ENCODE assay signal across 23 mouse cellular contexts in the genomic region with DNA sequence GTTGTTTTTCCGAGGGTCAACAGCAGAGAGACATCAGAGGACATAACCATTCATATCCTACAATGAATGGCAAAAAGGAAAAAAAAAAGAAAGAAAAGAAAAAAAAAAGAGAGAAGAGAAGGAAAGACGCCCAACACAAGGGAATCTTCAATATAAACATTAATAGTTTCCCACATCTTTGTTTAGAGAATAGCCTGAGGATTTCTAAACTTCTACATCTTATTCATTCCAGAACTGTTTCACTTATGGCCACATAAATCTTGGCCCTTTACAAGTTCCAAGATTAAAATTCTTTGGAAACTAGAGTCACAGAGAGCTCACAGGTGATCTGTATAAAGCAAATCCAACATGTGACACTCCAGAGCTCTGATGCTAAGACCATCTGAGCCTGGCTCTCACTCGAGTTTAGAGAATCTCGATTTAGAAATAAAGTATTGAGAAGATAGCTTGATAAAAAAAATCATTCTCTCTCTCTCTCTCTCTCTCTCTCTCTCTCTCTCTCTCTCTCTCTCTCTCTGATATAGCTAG.
DNase-seq lines count a peak whose midpoint lies in the region; ATAC-seq lines count a peak whose summit lies in the region.
"Had no signal": no experiment of that assay in that cellular context is flagged by ENCODE, and none has a peak within 500 bp of the region (broad histone marks: within the 10 kb centered on the region; RNA-seq: fewer than 3 reads in every experiment).

No protein-coding gene starts in this region.

- ATAC-seq in kidney, embryonic 16.5 days (ENCODE audit: low FRiP score, low TSS enrichment), result no peak
- ATAC-seq in lung, embryonic 16.5 days (ENCODE audit: low read depth), result peak; percentile 70; the same call in 1 of the 2 replicates
- ATAC-seq in intestine, embryonic 15.5 days, result peak; percentile 47
- ATAC-seq in neural tube, embryonic 15.5 days (ENCODE audit: low FRiP score), result no peak
- ATAC-seq: activated CD4-positive, CD25-positive, alpha-beta regulatory T cell, adult 4 months; forebrain, postnatal 0 days; Patski had no signal

- H3K9ac ChIP-seq in kidney, embryonic 16.5 days (replicated peaks; ENCODE audit: low read length), result no peak overlapping the region
- no peak overlapping the region for H3K9ac ChIP-seq in lung, embryonic 16.5 days (ENCODE audit: low read length)
- H3K9ac ChIP-seq in intestine, embryonic 15.5 days, result no peak overlapping the region
- no peak overlapping the region for H3K9ac ChIP-seq in neural tube, embryonic 15.5 days (replicated peaks)
- H3K9ac ChIP-seq: forebrain, embryonic 13.5 days; forebrain, postnatal 0 days; heart, embryonic 15.5 days had no signal

- H3K27me3 ChIP-seq in kidney, embryonic 16.5 days (ENCODE audit: insufficient read depth, low read length), result no peaks in the 10 kb centered on the region
- no peaks in the 10 kb centered on the region for H3K27me3 ChIP-seq in lung, embryonic 16.5 days (ENCODE audit: control insufficient read depth, insufficient read depth, low read depth, low read length)
- no peaks in the 10 kb centered on the region for H3K27me3 ChIP-seq in intestine, embryonic 15.5 days (replicated peaks)
- H3K27me3 ChIP-seq in neural tube, embryonic 15.5 days (replicated peaks), result no peaks in the 10 kb centered on the region
- H3K27me3 ChIP-seq: CH12.LX; forebrain, embryonic 13.5 days; heart, embryonic 15.5 days had no signal

- peak overlapping the region; percentile 86; the same call in 1 of the 2 replicates for H3K27ac ChIP-seq in kidney, embryonic 16.5 days (ENCODE audit: low read length)
- H3K27ac ChIP-seq in lung, embryonic 16.5 days (ENCODE audit: low read length), result no peak overlapping the region
- H3K27ac ChIP-seq in intestine, embryonic 15.5 days, result peak overlapping the region; percentile 82
- peak overlapping the region; percentile 14; the same call in 1 of the 2 replicates for H3K27ac ChIP-seq in neural tube, embryonic 15.5 days (replicated peaks)
- H3K27ac ChIP-seq: embryonic facial prominence, embryonic 10.5 days; forebrain, embryonic 13.5 days; heart, adult 2 months; heart, embryonic 15.5 days; hindbrain, embryonic 10.5 days had no signal

- no peak overlapping the region for H3K4me3 ChIP-seq in kidney, embryonic 16.5 days (ENCODE audit: low read length)
- no peak overlapping the region for H3K4me3 ChIP-seq in lung, embryonic 16.5 days (ENCODE audit: low read length)
- no peak overlapping the region for H3K4me3 ChIP-seq in intestine, embryonic 15.5 days (replicated peaks)
- H3K4me3 ChIP-seq in neural tube, embryonic 15.5 days (replicated peaks), result no peak overlapping the region
- H3K4me3 ChIP-seq: embryonic facial prominence, embryonic 10.5 days; forebrain, embryonic 13.5 days; heart, adult 2 months; heart, embryonic 15.5 days; hindbrain, embryonic 10.5 days had no signal

- H3K36me3 ChIP-seq in kidney, embryonic 16.5 days (ENCODE audit: insufficient read depth, low read length), result no peaks in the 10 kb centered on the region
- no peaks in the 10 kb centered on the region for H3K36me3 ChIP-seq in lung, embryonic 16.5 days (ENCODE audit: control insufficient read depth, insufficient read depth, low read length)
- no peaks in the 10 kb centered on the region for H3K36me3 ChIP-seq in intestine, embryonic 15.5 days
- H3K36me3 ChIP-seq in neural tube, embryonic 15.5 days, result no peaks in the 10 kb centered on the region
- H3K36me3 ChIP-seq: embryonic facial prominence, embryonic 10.5 days; heart, embryonic 15.5 days; hindbrain, embryonic 10.5 days had no signal

- H3K9me3 ChIP-seq in kidney, embryonic 16.5 days (ENCODE audit: low read length), result no peaks in the 10 kb centered on the region
- H3K9me3 ChIP-seq in lung, embryonic 16.5 days (ENCODE audit: control insufficient read depth, low read length), result no peaks in the 10 kb centered on the region
- no peaks in the 10 kb centered on the region for H3K9me3 ChIP-seq in intestine, embryonic 15.5 days
- no peaks in the 10 kb centered on the region for H3K9me3 ChIP-seq in neural tube, embryonic 15.5 days (replicated peaks)
- H3K9me3 ChIP-seq: embryonic facial prominence, embryonic 10.5 days; forebrain, embryonic 13.5 days; heart, embryonic 15.5 days; hindbrain, embryonic 10.5 days had no signal

- 57% methylated on average over 4 of the region's 4 CpGs for WGBS in kidney, embryonic 16.5 days
- 32% methylated on average over 4 of the region's 4 CpGs for WGBS in lung, embryonic 16.5 days
- 40% methylated on average over 4 of the region's 4 CpGs for WGBS in intestine, embryonic 15.5 days
- WGBS in neural tube, embryonic 15.5 days, result 80% methylated on average over 4 of the region's 4 CpGs

- H3K4me1 ChIP-seq in kidney, embryonic 16.5 days (ENCODE audit: insufficient read depth, low read length), result peaks cover 8% of the 10 kb centered on the region; the same call in 1 of the 2 replicates
- H3K4me1 ChIP-seq in lung, embryonic 16.5 days (replicated peaks; ENCODE audit: control insufficient read depth, insufficient read depth, low read length), result peaks cover 9% of the 10 kb centered on the region; the same call in 1 of the 2 replicates
- H3K4me1 ChIP-seq in intestine, embryonic 15.5 days (replicated peaks), result 0 out of 2 replicates have a peak, but pooled peaks cover 2% of the 10 kb centered on the region
- peaks cover 8% of the 10 kb centered on the region for H3K4me1 ChIP-seq in neural tube, embryonic 15.5 days
- H3K4me1 ChIP-seq: embryonic facial prominence, embryonic 10.5 days; heart, embryonic 15.5 days; hindbrain, embryonic 10.5 days had no signal

- H3K4me2 ChIP-seq in kidney, embryonic 16.5 days (replicated peaks; ENCODE audit: low read depth, low read length), result no peak overlapping the region
- no peak overlapping the region for H3K4me2 ChIP-seq in lung, embryonic 16.5 days (ENCODE audit: low read depth, low read length)
- H3K4me2 ChIP-seq in intestine, embryonic 15.5 days (replicated peaks), result no peak overlapping the region
- no peak overlapping the region for H3K4me2 ChIP-seq in neural tube, embryonic 15.5 days
- H3K4me2 ChIP-seq: forebrain, embryonic 13.5 days; heart, embryonic 11.5 days; heart, embryonic 15.5 days had no signal

- no peak for DNase-seq in kidney, postnatal 10 days
- no peak for DNase-seq in lung, postnatal 25 days (ENCODE audit: low spot score)
- no peak for DNase-seq in cerebellum, adult 8-10 months
- DNase-seq: adrenal gland, postnatal 14 days; cerebellum, adult 11-12 months; cerebellum, adult 9-11 months; cerebellum, postnatal 36 days; forebrain, postnatal 0 days; gastrocnemius, postnatal 14 days; heart, adult 2 months; heart, postnatal 14 days had no signal

Comparison
In these comparisons a context has a peak if more than half of its experiments do, and no peak if none do; other contexts are left out.
1. ATAC-seq: peak in lung, embryonic 16.5 days (single experiment) and intestine, embryonic 15.5 days (single experiment); none in kidney, embryonic 16.5 days (single experiment) and neural tube, embryonic 15.5 days (single experiment).